Mouse (Mus musculus): ENCODE results near the gene Kif6.

DNA sequence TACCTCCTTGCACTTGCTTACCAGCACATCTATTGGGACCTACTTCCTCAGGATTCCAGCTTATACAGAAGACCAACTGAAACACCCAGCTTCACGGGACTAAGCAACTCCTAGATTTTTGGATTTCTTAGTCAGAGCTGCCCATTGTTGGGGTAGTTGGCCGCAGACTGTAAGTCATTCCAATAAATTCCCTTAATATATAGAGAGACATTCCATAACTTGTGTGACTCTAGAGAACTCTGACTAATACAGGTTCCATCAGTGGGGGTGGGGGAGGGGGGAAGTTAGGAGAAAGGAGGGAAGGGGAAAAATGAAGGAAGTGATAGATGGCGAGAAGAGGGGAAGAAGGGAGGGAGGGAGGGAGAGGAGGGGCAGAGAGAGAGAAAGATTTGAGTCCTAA, 181.2 kb downstream of the Kif6 start:
- TF ChIP-seq POLR2A (IDR thresholded peaks at IDR 0.05; ENCODE audit: low read depth, low read length) (no peak), CTCF (IDR thresholded peaks at IDR 0.05; ENCODE audit: extremely low read depth, insufficient read length, insufficient replicate concordance, low read depth, low read length) (no peak)
